Mouse (Mus musculus) heart, embryonic 14.5 days (tissue): ENCODE results near the gene Olfr770. TPM values are rescaled to one million over a fixed set of nuclear protein-coding genes. Genes with fewer than 3 reads are reported as not detected.
"Not testable (repeated sequence)": the region's sequence is repeated elsewhere in the genome, so short reads cannot be mapped to it uniquely, and the experiment has no call there.

Experiments
- ATAC-seq: fragments of 200-750 bp; cut with Nextera tagmentation; 2 replicates; pipeline ENCODE4 v1.8.0; 2017; ENCODE audit warnings: low read depth, moderate TSS enrichment; ENCODE audit not compliant: insufficient number of reproducible peaks, insufficient read depth, low FRiP score
- H3K27ac ChIP-seq, 2 experiments: fragments of 200-500 bp in 1 of 2; fragments of 300-500 bp in 1 of 2; sonication (generic) in 1 of 2; replicated peaks in 1 of 2; 2 replicates each; pipeline ENCODE4 v1.5.1; 2012 to 2014; ENCODE audit warnings: low read depth in 2 of 2, low read length in 2 of 2, control low read depth in 1 of 2, mild to moderate bottlenecking in 1 of 2, mixed read lengths in 1 of 2; ENCODE audit not compliant: control insufficient read depth in 1 of 2, insufficient read depth in 1 of 2
- H3K27me3 ChIP-seq: fragments of 300-500 bp; sonication (generic); 2 replicates; pipeline ENCODE4 v1.6.1; 2014; ENCODE audit warnings: mild to moderate bottlenecking, low read length, control low read depth; ENCODE audit not compliant: control insufficient read depth, insufficient read depth
- H3K36me3 ChIP-seq: fragments of 300-500 bp; sonication (generic); 2 replicates; pipeline ENCODE4 v1.6.1; 2014; ENCODE audit warnings: mild to moderate bottlenecking, control low read depth, low read length, mixed read lengths; ENCODE audit not compliant: control insufficient read depth, insufficient read depth
- H3K4me1 ChIP-seq, 2 experiments: fragments of 200-500 bp in 1 of 2; fragments of 300-500 bp in 1 of 2; sonication (generic) in 1 of 2; 2 replicates each; pipeline ENCODE4 v1.6.1; 2012 to 2014; ENCODE audit warnings: low read length in 2 of 2, control low read depth in 1 of 2, mixed read lengths in 1 of 2; ENCODE audit not compliant: control insufficient read depth in 2 of 2, insufficient read depth in 2 of 2
- H3K4me2 ChIP-seq: fragments of 300-500 bp; sonication (generic); 2 replicates; pipeline ENCODE4 v1.6.1; 2014; ENCODE audit warnings: mild to moderate bottlenecking, low read length
- H3K4me3 ChIP-seq, 2 experiments: fragments of 200-500 bp in 1 of 2; fragments of 300-500 bp in 1 of 2; sonication (generic) in 1 of 2; 2 replicates each; pipeline ENCODE4 v1.5.1; 2012 to 2014; ENCODE audit warnings: low read length in 2 of 2, mild to moderate bottlenecking in 2 of 2, control low read depth in 1 of 2, low read depth in 1 of 2, moderate library complexity in 1 of 2; ENCODE audit not compliant: control insufficient read depth in 1 of 2, insufficient read depth in 1 of 2
- H3K9ac ChIP-seq: fragments of 300-500 bp; sonication (generic); 2 replicates; pipeline ENCODE4 v1.6.1; 2014; ENCODE audit warnings: mild to moderate bottlenecking, low read length
- H3K9me3 ChIP-seq: fragments of 300-500 bp; sonication (generic); 2 replicates; pipeline ENCODE4 v1.6.1; 2016; ENCODE audit warnings: low read length, control low read depth; ENCODE audit not compliant: control insufficient read depth
- polyA plus RNA-seq: library from polyadenylated mRNA; unstranded; fragments of >200 nt; fragmentation: Nextera tagmentation; extraction: Ambion mirVana; gene quantifications from 2 replicates; pipeline ENCODE4 v1.2.1, GENCODE M21; 2014

The Olfr770 gene
- polyA plus RNA-seq, 1 experiment from 2014 or later, result not detected

GRCm38 (mm10) chr10:129082810-129083209 lies 56.0 kb downstream of the Olfr770 start, which contains the start of gene Olfr767:
Gene Olfr767, minus strand, starts transcription at chr10:129082910.
- H3K4me3 ChIP-seq, H3K27me3 ChIP-seq, H3K36me3 ChIP-seq, H3K9ac ChIP-seq, H3K27ac ChIP-seq, H3K9me3 ChIP-seq, H3K4me1 ChIP-seq, H3K4me2 ChIP-seq, ATAC-seq: not testable (repeated sequence)

Other genes starting within 250 kb of the Olfr770 start
- 2.3 and 3.4 TPM in 2 replicates for gene Gdf11, start 247.3 kb downstream of the Olfr770 start, polyA plus RNA-seq
- 363 and 394 TPM in 2 replicates for gene Cd63, start 238.0 kb downstream of the Olfr770 start, polyA plus RNA-seq
- gene Rdh5, start 216.1 kb downstream of the Olfr770 start, polyA plus RNA-seq, result 7.7 and 11.5 TPM in 2 replicates
- 239 and 251 TPM in 2 replicates for gene Bloc1s1, start 215.0 kb downstream of the Olfr770 start, polyA plus RNA-seq
- gene Itga7, start 205.2 kb downstream of the Olfr770 start, polyA plus RNA-seq, result 3.7 and 3.9 TPM in 2 replicates
- 0.32 TPM in 1 of 2 replicates, not detected in the other for gene Mettl7b, start 178.0 kb downstream of the Olfr770 start, polyA plus RNA-seq
- gene Olfr9, start 149.6 kb downstream of the Olfr770 start, polyA plus RNA-seq, result not detected in 2 replicates
- gene Olfr763, start 128.2 kb downstream of the Olfr770 start, polyA plus RNA-seq, result not detected in 2 replicates
- gene Olfr764-ps1, start 99.1 kb downstream of the Olfr770 start, polyA plus RNA-seq, result not detected in 2 replicates
- not detected in 2 replicates for gene Olfr765, start 89.0 kb downstream of the Olfr770 start, polyA plus RNA-seq
- not detected in 2 replicates for gene Olfr766-ps1, start 70.0 kb downstream of the Olfr770 start, polyA plus RNA-seq
- gene Olfr767, start 56.1 kb downstream of the Olfr770 start, polyA plus RNA-seq, result not detected in 2 replicates
- not detected in 2 replicates for gene Olfr768, start 39.6 kb downstream of the Olfr770 start, polyA plus RNA-seq
- not detected in 2 replicates for gene Olfr769, start 21.1 kb downstream of the Olfr770 start, polyA plus RNA-seq
- gene Olfr771, start 25.8 kb upstream of the Olfr770 start, polyA plus RNA-seq, result not detected in 2 replicates
- gene Olfr772, start 38.9 kb upstream of the Olfr770 start, polyA plus RNA-seq, result not detected in 2 replicates
- not detected in 2 replicates for gene Olfr773, start 48.4 kb upstream of the Olfr770 start, polyA plus RNA-seq
- not detected in 2 replicates for gene Olfr774, start 97.2 kb upstream of the Olfr770 start, polyA plus RNA-seq
- not detected in 2 replicates for gene Olfr775, start 109.4 kb upstream of the Olfr770 start, polyA plus RNA-seq
- not detected in 2 replicates for gene Olfr776, start 120.1 kb upstream of the Olfr770 start, polyA plus RNA-seq
- not detected in 2 replicates for gene Olfr777, start 132.5 kb upstream of the Olfr770 start, polyA plus RNA-seq
- not detected in 2 replicates for gene Olfr780, start 179.1 kb upstream of the Olfr770 start, polyA plus RNA-seq
- gene Olfr781, start 189.9 kb upstream of the Olfr770 start, polyA plus RNA-seq, result not detected in 2 replicates
- not detected in 2 replicates for gene Olfr782, start 209.9 kb upstream of the Olfr770 start, polyA plus RNA-seq
- 0.08 and 0.09 TPM in 2 replicates for gene Olfr784, start 245.1 kb upstream of the Olfr770 start, polyA plus RNA-seq